Comparison of ENCODE assay signal across 8 mouse cellular contexts in the genomic region with DNA sequence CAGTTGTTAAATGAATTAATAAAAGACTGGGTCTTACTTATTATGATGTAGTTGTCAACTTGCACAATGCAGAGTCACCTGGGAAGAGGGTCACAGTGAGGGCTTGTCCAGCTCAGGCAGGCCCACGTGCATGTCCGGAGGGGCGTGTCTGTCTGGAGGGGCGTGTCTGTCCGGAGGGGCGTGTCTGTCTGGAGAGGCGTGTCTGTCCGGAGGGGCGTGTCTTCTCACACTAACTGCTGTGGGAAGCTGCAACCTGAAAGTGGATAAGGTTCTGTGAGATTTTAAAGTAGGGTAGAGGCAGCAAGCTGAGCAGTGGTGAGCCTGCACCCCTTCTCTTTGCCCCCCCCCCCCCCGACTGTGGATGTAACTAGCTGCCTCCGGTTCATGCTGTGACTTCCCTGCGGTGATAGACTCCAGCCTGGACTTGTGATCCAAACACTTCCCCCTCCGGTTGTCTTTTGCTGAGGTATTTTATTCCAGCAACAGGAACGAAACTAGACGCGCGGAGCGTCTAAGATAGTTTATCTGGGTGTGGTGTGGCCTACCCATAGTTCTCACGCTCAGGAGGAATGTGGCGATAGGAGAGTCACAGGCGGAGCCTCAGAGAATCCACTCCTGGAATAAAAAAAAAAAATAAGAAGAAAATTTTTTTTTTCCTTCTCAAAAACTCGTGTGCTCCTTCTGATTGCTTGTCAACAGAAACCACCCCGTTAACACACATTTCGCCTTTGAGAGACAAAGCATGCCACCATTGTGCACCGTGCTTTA. TPM values are rescaled to one million over a fixed set of nuclear protein-coding genes. Genes with fewer than 3 reads are reported as not detected.
DNase-seq lines count a peak whose midpoint lies in the region; ATAC-seq and TF ChIP-seq lines count a peak whose summit lies in the region.

No protein-coding gene starts in this region.

- peaks cover 30% of the 10 kb centered on the region for H3K27me3 ChIP-seq in erythroblast, embryonic 14.5 days (ENCODE audit: control insufficient read depth)
- H3K27me3 ChIP-seq in liver, embryonic 14.5 days (ENCODE audit: control insufficient read depth, insufficient read depth, low read length) = peaks cover 13% of the 10 kb centered on the region

- H3K4me1 ChIP-seq in erythroblast, embryonic 14.5 days (ENCODE audit: control insufficient read depth) = peaks cover 28% of the 10 kb centered on the region
- peaks cover 0 to 4% of the 10 kb centered on the region in 2 experiments; a peak in 2 of 4 replicates for H3K4me1 ChIP-seq in liver, embryonic 14.5 days (replicated peaks; ENCODE audit: control insufficient read depth in 2 of 2, insufficient read depth in 2 of 2, low read length in 1 of 2)

- peak overlapping the region; percentile 58 for H3K4me3 ChIP-seq in erythroblast, embryonic 14.5 days (replicated peaks)
- H3K4me3 ChIP-seq in liver, embryonic 14.5 days (ENCODE audit: insufficient read depth in 1 of 2, low read depth in 2 of 2, low read length in 2 of 2) = peak overlapping the region; percentile 47 to 60

- no peaks in the 10 kb centered on the region for H3K9me3 ChIP-seq in erythroblast, embryonic 14.5 days (ENCODE audit: control insufficient read depth, low read length)
- H3K9me3 ChIP-seq in liver, embryonic 14.5 days (ENCODE audit: control insufficient read depth, low read length) = no peaks in the 10 kb centered on the region

- TF ChIP-seq EP300 in liver, embryonic 14.5 days (IDR thresholded peaks at IDR 0.05; ENCODE audit: low read depth) = peak; percentile 42; the same call in 1 of the 2 replicates

- DNase-seq in embryo, embryonic 10 days (ENCODE audit: low spot score) = peak; percentile 37
- no peak for DNase-seq in embryo, embryonic 11 days
- peak; percentile 32 for DNase-seq in 3134 (ENCODE audit: extremely low read depth, insufficient read length, low spot score)
- peak in 2 of 3 experiments; percentile 55 to 67 for DNase-seq in liver, embryonic 14.5 days (ENCODE audit: low read depth in 3 of 3, low spot score in 3 of 3)
- DNase-seq in ovary, postnatal 36 days (ENCODE audit: low spot score) = no peak
- no peak for DNase-seq in right cerebral cortex, postnatal 10 days (ENCODE audit: low spot score in 2 of 2)
- DNase-seq in left cerebral cortex, adult 9 months (ENCODE audit: low spot score in 2 of 2) = no peak

- ATAC-seq in liver, embryonic 14.5 days (ENCODE audit: insufficient read depth) = peak; percentile 83

- peak overlapping the region; percentile 64 for H3K4me2 ChIP-seq in liver, embryonic 14.5 days (ENCODE audit: low read depth)

- no peaks in the 10 kb centered on the region for H3K36me3 ChIP-seq in erythroblast, embryonic 14.5 days (ENCODE audit: control insufficient read depth)
- no peaks in the 10 kb centered on the region for H3K36me3 ChIP-seq in liver, embryonic 14.5 days (replicated peaks; ENCODE audit: control insufficient read depth, insufficient read depth, low read depth)

- H3K9ac ChIP-seq in liver, embryonic 14.5 days (replicated peaks) = peak overlapping the region; percentile 24; the same call in 1 of the 2 replicates

- no peak for TF ChIP-seq CTCF in liver, embryonic 14.5 days (IDR thresholded peaks at IDR 0.05; ENCODE audit: low read depth)

- peak overlapping the region; percentile 70 for H3K27ac ChIP-seq in liver, embryonic 14.5 days

- 33% methylated on average over 25 of the region's 25 CpGs for WGBS in liver, embryonic 14.5 days (ENCODE audit: insufficient replicate concordance)

RNA-seq across cellular contexts. Expression of a gene that starts 4.6 kb away (rescaled TPM):
- 1.4 and 1.7 TPM in 2 replicates for polyA plus RNA-seq in erythroblast, embryonic 14.5 days (2012)
- 4.5 and 6.2 TPM in 2 replicates for polyA plus RNA-seq in liver, embryonic 14.5 days (2012; rRNA removed)
- polyA plus RNA-seq in liver, embryonic 14.5 days (2014; fragmentation: Nextera tagmentation; extraction: Ambion mirVana) = 8.7 and 9.8 TPM in 2 replicates

RNA-seq across cellular contexts. Expression of a gene that starts 10.3 kb away (rescaled TPM):
- not detected in 2 replicates for polyA plus RNA-seq in erythroblast, embryonic 14.5 days (2012)
- 0.14 and 0.28 TPM in 2 replicates for polyA plus RNA-seq in liver, embryonic 14.5 days (2012; rRNA removed)
- 0.11 and 0.13 TPM in 2 replicates for polyA plus RNA-seq in liver, embryonic 14.5 days (2014; fragmentation: Nextera tagmentation; extraction: Ambion mirVana)

Comparison
In these comparisons a context has a peak if more than half of its experiments do, and no peak if none do; other contexts are left out.
1. DNase-seq: peak in embryo, embryonic 10 days (single experiment), 3134 (single experiment) and liver, embryonic 14.5 days (2 of 3); none in embryo, embryonic 11 days (single experiment), ovary, postnatal 36 days (single experiment), right cerebral cortex, postnatal 10 days (0 of 2) and left cerebral cortex, adult 9 months (0 of 2).